Mouse (Mus musculus) E14TG2a.4 (cell line): ENCODE measurements around the gene Ddah2.
A peak's percentile ranks its signal among the peaks of the same experiment; 100 is the strongest.

Experiments used
- H3K27me3 ChIP-seq: 2 replicates; pipeline ENCODE4 v1.6.1; 2014; ENCODE audit warnings: low read length, control low read depth; ENCODE audit not compliant: insufficient read depth
- H3K36me3 ChIP-seq: 2 replicates; pipeline ENCODE4 v1.6.1; 2014; ENCODE audit warnings: low read length, control low read depth; ENCODE audit not compliant: insufficient read depth
- H3K4me1 ChIP-seq: replicated peaks from 2 replicates; pipeline ENCODE4 v1.6.1; 2014; ENCODE audit warnings: low read depth, low read length, control low read depth
- H3K4me3 ChIP-seq: replicated peaks from 2 replicates; pipeline ENCODE4 v1.5.1; 2014; ENCODE audit warnings: mild to moderate bottlenecking, low read length
- H3K9me3 ChIP-seq: 2 replicates; pipeline ENCODE4 v1.6.1; 2014; ENCODE audit warnings: low read length, control low read depth
- CTCF ChIP-seq: conservative IDR thresholded peaks from 2 replicates; pipeline ENCODE4 v1.5.1; 2014; ENCODE audit warnings: low read length
- NANOG ChIP-seq: IDR thresholded peaks from 2 replicates; pipeline ENCODE4 v1.6.1; 2014; ENCODE audit warnings: borderline replicate concordance, low read length, mixed read lengths
- POU5F1 ChIP-seq: IDR thresholded peaks from 2 replicates; pipeline ENCODE4 v1.6.1; 2014; ENCODE audit warnings: low read length, borderline replicate concordance

The Ddah2 gene

DNA sequence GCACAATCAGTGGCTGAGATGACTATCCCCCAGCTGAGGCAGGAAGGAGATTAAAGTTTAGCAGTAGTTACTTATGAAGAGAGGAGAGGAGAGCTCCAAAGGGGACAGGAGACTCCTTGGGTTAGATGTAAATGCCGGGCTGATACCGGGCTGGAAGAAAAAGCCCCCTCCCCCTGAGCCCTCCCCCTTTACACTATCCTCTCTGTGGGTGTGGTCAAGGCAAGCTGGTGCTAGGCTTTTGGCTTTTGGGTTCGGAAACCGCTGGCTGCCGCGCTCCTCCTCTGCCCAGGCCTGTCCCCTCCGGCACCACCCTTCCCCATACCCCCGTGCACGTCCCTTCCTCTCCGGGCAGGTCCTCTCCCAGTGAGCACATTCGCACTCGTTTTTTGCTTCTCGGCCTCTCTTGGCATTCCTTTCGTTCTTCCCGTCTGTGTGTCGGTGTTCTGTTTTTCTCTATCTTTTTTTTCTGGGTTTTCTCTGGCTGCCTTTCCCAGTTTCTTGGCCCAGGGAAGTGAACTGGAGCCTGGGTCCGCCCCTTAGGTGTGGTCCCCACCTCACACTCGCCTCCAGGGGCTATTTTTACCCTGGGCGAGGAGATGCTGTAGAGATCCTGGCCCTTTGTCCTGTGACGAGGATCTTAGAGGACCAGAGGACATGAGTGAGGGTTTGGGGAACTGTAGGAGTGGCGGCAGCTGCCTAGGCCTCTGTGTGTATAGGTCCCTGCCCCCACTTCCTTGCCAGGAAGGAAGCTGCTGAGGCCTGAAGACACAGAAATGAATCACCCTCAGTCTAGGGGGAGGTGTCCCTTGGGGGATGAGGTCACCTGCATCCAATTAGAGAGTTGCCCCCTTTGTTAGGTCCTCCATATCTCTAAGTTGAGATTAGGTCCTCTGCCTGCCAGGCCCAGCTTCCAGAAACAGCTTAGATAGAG lies 7.4 kb upstream of the Ddah2 start:
- Histone ChIP-seq H3K4me1 (peaks cover 81% of the 10 kb centered on the region), H3K4me3 (peak overlapping the region; percentile 80), H3K27me3 (no peaks in the 10 kb centered on the region), H3K36me3 (peaks cover 41% of the 10 kb centered on the region), H3K9me3 (no peaks in the 10 kb centered on the region)
- no peak for TF ChIP-seq POU5F1
- no peak for TF ChIP-seq NANOG
- TF ChIP-seq CTCF = no peak

DNA sequence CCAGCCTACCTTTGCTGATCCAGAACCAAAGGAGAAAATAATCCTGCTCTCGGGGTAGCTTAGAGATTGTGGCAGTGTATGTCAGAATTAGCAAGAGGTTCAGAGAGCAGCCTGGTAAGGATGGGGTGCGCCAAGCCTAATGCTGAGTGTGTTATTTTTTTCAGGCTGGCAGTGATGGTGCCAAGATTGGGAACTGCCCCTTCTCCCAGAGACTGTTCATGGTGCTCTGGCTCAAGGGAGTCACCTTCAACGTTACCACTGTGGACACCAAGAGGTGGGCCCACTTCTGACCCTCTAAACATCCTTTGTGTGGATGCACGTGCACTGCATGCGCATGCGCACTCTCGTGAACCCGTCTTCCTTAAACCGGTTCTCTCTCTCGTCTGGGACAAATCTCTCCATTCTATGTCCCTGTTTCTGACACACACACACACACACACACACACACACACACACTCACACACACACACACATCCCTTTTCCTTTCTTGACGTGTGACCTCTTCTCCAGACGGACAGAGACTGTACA lies 6.5 kb upstream of the Ddah2 start:
- TF ChIP-seq CTCF (no peak), NANOG (no peak), POU5F1 (no peak)
- Histone ChIP-seq H3K4me3 (peak overlapping the region; percentile 80), H3K27me3 (no peaks in the 10 kb centered on the region)

DNA sequence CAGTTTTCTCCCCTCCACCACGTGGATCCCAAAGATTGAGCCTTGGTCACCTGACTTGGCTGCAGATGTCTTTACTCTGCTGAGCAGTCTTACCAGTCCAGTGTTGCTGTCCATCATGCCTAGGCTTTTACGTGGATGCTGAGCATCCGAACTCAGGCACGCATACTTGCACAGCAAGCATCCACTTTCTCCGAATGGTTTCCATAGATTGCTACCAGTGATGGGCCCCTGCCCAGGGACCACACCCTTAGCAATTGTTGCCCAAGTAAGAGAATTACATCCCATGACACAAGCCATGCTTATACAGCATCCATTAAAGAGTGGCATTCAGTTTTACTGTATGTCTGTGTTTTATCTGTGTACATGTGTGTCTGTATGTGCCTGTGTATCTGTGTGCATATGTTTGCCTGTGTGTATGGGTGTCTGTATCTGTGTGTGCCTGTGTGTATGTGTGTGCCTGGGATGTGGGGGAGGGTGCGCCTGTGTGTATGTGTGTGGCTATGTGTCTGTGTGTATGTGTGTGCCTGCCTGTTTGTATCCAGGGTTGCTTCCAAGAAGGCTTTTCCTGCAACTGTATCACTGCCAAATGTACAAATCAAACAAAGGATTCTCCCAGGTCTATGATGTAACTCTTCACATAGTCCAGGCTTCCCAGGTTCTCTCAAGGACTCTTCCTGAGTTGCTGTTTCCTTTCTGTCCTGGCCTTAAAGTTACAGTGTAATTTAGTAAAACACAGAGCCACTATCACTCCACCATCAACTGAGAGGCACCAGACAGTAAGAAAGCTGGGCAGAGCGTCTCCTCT lies 2.9 kb upstream of the Ddah2 start:
- Histone ChIP-seq H3K9me3 (no peaks in the 10 kb centered on the region), H3K36me3 (peaks cover 72% of the 10 kb centered on the region), H3K27me3 (peaks cover 6% of the 10 kb centered on the region), H3K4me3 (no peak overlapping the region), H3K4me1 (peaks cover 69% of the 10 kb centered on the region)
- TF ChIP-seq NANOG (no peak), POU5F1 (no peak), CTCF (no peak)

More for the DNA sequence above, 6.5 kb upstream of the Ddah2 start:
- peaks cover 75% of the 10 kb centered on the region for H3K4me1 ChIP-seq
- no peaks in the 10 kb centered on the region for H3K9me3 ChIP-seq
- peaks cover 48% of the 10 kb centered on the region for H3K36me3 ChIP-seq

DNA sequence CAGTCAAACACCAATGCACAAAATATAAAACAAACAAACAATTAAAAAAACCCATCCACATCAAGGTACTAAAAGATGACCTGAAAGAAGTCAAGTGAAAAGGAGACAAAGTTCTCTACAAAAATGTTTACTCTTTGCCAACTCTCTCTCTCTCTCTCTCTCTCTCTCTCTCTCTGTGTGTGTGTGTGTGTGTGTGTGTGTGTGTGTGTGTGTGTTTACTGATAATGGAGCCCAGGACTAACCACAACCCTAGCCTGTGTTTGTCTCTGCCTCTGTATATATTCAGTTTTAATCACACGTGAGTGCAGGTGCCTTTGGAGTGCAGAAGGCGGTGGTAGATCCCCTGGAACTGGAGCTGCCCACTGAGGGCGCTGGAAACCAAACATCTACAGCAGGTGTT lies 1.7 kb upstream of the Ddah2 start:
- Histone ChIP-seq H3K9me3 (no peaks in the 10 kb centered on the region), H3K27me3 (peaks cover 6% of the 10 kb centered on the region), H3K36me3 (peaks cover 80% of the 10 kb centered on the region), H3K4me3 (no peak overlapping the region), H3K4me1 (peaks cover 71% of the 10 kb centered on the region)
- TF ChIP-seq CTCF (no peak), NANOG (no peak), POU5F1 (no peak)

DNA sequence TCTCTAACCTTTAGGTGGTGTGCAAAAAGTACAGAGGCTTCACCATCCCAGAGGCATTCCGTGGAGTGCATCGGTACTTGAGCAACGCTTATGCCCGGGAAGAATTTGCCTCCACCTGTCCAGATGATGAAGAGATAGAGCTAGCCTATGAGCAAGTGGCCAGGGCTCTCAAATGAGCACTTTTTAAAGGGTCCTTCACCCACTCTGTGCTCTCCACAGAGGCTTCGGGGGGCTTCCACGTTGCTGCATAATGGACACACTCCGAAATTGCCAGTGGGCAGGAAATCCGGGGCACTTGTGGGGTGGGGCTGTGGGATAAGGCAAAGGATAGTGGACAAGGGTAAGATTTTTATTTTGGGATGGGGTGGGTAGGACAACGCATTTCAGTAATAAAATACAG lies 519 bp upstream of the Ddah2 start:
- peaks cover 6% of the 10 kb centered on the region for H3K27me3 ChIP-seq
- H3K9me3 ChIP-seq = no peaks in the 10 kb centered on the region
- TF ChIP-seq POU5F1 (no peak), CTCF (no peak), NANOG (no peak)
- H3K36me3 ChIP-seq = peaks cover 75% of the 10 kb centered on the region
- peak overlapping the region; percentile 92; the same call in 1 of the 2 replicates for H3K4me3 ChIP-seq
- peaks cover 71% of the 10 kb centered on the region for H3K4me1 ChIP-seq

DNA sequence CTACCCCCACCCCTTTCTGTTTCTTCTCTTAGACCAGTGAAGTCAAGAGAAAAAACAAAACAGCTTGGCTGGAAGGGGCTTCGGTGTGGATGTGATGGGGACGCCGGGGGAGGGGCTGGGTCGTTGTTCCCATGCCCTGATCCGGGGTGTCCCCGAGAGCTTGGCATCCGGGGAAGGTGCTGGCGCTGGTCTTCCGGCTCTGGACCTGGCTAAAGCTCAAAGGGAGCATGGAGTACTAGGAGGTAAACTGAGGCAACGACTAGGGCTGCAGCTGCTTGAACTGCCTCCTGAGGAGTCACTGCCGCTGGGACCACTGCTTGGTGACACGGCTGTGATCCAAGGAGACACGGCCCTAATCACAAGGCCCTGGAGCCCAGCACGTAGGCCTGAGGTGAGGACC lies 1.2 kb downstream of the Ddah2 start:
- peaks cover 6% of the 10 kb centered on the region for H3K27me3 ChIP-seq
- TF ChIP-seq CTCF (no peak), POU5F1 (no peak), NANOG (no peak)
- H3K4me3 ChIP-seq = peak overlapping the region; percentile 92
- H3K9me3 ChIP-seq = no peaks in the 10 kb centered on the region
- H3K36me3 ChIP-seq = peaks cover 62% of the 10 kb centered on the region
- H3K4me1 ChIP-seq = peaks cover 75% of the 10 kb centered on the region

DNA sequence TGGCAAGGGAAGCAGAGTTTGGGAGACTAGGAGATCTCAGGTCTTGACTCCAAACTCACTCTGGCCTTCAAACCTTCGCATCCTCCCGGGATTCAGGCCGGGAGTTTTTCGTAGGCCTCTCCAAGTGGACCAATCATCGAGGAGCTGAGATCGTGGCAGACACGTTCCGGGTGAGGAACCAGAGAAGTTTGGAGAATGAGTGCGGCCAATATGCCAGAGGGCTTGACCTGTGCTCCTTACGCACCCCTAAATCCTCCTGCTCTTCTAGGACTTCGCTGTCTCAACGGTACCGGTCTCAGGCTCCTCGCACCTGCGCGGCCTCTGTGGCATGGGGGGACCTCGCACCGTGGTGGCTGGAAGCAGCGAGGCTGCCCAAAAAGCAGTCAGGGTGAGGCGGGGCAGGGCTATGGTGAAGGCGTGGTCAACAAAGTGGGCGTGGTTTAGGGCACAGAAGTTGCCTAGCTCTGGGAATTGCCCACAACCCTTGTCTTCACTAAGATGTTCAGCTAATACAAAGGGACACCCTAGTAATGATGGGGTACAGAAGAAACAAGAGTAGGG lies 2.0 kb downstream of the Ddah2 start:
- H3K27me3 ChIP-seq = peaks cover 9% of the 10 kb centered on the region
- TF ChIP-seq POU5F1 (no peak), CTCF (no peak), NANOG (no peak)
- H3K4me3 ChIP-seq = peak overlapping the region; percentile 92
- peaks cover 54% of the 10 kb centered on the region for H3K36me3 ChIP-seq
- no peaks in the 10 kb centered on the region for H3K9me3 ChIP-seq
- peaks cover 76% of the 10 kb centered on the region for H3K4me1 ChIP-seq

DNA sequence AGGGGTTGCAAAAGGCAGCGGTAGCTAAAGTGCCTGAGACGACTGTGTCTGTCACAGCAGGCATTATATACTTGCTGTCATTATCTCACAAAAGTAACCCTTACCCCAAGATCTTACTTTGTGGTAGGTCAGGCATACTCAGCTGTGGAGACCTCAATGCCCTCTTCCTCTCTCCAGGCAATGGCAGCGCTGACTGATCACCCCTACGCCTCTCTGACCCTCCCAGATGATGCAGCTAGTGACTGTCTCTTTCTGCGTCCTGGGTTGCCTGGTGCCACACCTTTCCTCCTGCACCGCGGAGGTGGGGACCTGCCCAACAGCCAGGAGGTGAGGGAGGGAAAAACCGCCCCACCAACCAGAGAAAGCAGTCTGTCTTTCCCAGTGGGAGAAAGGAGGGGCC lies 2.5 kb downstream of the Ddah2 start:
- Histone ChIP-seq H3K4me1 (peaks cover 75% of the 10 kb centered on the region), H3K4me3 (peak overlapping the region; percentile 92), H3K9me3 (no peaks in the 10 kb centered on the region), H3K27me3 (peaks cover 10% of the 10 kb centered on the region), H3K36me3 (peaks cover 49% of the 10 kb centered on the region)
- no peak for TF ChIP-seq CTCF
- no peak for TF ChIP-seq NANOG
- no peak for TF ChIP-seq POU5F1
